Mouse (Mus musculus): ENCODE results near the gene Bloc1s5. TPM values are rescaled to one million over a fixed set of nuclear protein-coding genes. Genes with fewer than 3 reads are reported as not detected.
"Not testable (repeated sequence)": the region's sequence is repeated elsewhere in the genome, so short reads cannot be mapped to it uniquely, and the experiment has no call there.

The Bloc1s5 gene
- polyA plus RNA-seq, 1 experiment from 2014 or later, result 13.9 TPM

DNA sequence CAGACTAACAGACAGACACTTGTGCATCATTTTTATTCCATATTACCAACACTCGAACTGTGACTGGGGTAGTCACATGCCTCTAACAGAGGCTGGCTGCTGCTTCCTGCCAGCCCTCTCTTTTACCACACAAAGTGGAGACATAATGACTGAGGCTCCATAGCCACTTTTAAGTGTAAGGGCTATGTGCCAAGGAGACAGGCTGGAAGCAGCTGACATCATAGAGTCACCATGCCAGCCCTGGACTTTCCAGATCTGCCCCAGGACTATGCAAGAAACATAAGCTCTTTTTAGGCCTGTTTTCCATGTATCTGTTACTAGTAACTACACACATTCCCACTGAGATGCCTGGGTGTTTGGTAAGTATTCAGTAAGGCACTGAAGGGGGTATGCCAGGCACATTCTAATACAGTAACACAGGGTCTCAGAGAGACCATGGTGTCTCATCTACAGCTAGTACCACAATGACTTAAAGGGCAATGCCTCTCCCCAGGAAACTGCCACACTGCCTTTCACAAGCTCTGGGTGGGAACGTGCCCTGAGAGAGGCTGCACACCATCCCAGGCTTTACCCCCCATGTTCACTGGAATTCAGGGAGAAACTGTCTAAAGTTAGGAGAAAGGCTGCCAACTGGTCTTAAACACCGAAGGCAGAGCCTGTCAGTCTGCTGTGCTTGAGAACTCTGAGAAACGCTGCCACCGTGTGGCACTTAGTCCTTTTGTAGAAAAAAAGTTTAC is 9.2 kb downstream of the Bloc1s5 start:
- Histone ChIP-seq H3K27me3 (ENCODE audit: insufficient read depth, low read length) (no peaks in the 10 kb centered on the region), H3K27ac (ENCODE audit: low read depth) (no peak overlapping the region), H3K4me2 (ENCODE audit: low read depth, low read length) (no peak overlapping the region), H3K9ac (replicated peaks) (no peak overlapping the region), H3K36me3 (replicated peaks; ENCODE audit: insufficient read depth, low read length) (peaks cover 10% of the 10 kb centered on the region; the same call in 1 of the 2 replicates), H3K4me3 (ENCODE audit: low read depth, low read length) (no peak overlapping the region), H3K4me1 (ENCODE audit: insufficient read depth) (peaks cover 7% of the 10 kb centered on the region), H3K9me3 (ENCODE audit: low read length) (no peaks in the 10 kb centered on the region)
- ATAC-seq (no peak), DNase-seq (no peak)
- TF ChIP-seq EP300 (IDR thresholded peaks at IDR 0.05; ENCODE audit: low read depth), result no peak
- peak; percentile 52 for TF ChIP-seq CTCF (IDR thresholded peaks at IDR 0.05; ENCODE audit: low read depth)
- 27% methylated on average over 5 of the region's 5 CpGs for WGBS (ENCODE audit: insufficient replicate concordance)

- TF ChIP-seq CTCF (IDR thresholded peaks at IDR 0.05; ENCODE audit: low read depth) (no peak), EP300 (IDR thresholded peaks at IDR 0.05; ENCODE audit: low read depth) (no peak)
- Histone ChIP-seq H3K4me3 (ENCODE audit: low read depth, low read length) (no peak overlapping the region), H3K36me3 (replicated peaks; ENCODE audit: insufficient read depth, low read length) (peaks cover 5% of the 10 kb centered on the region; the same call in 1 of the 2 replicates), H3K9ac (replicated peaks) (no peak overlapping the region), H3K4me1 (ENCODE audit: insufficient read depth) (no peaks in the 10 kb centered on the region), H3K27me3 (ENCODE audit: insufficient read depth, low read length) (no peaks in the 10 kb centered on the region), H3K4me2 (ENCODE audit: low read depth, low read length) (no peak overlapping the region), H3K27ac (ENCODE audit: low read depth) (no peak overlapping the region), H3K9me3 (ENCODE audit: low read length) (no peaks in the 10 kb centered on the region)
- no peak for DNase-seq
- 82% methylated on average over 8 of the region's 8 CpGs for WGBS (ENCODE audit: insufficient replicate concordance)
- no peak for ATAC-seq
Measured at GRCm38 (mm10) chr13:38624292-38624902, 10.5 kb downstream of the Bloc1s5 start.

- WGBS (ENCODE audit: insufficient replicate concordance), result 81% methylated on average over 5 of the region's 5 CpGs
- H3K27ac ChIP-seq (ENCODE audit: low read depth), result no peak overlapping the region
- no peak for ATAC-seq
- H3K4me3 ChIP-seq (ENCODE audit: low read depth, low read length), result no peak overlapping the region
- no peak overlapping the region for H3K4me2 ChIP-seq (ENCODE audit: low read depth, low read length)
- H3K9me3 ChIP-seq (ENCODE audit: low read length), result no peaks in the 10 kb centered on the region
- H3K36me3 ChIP-seq (replicated peaks; ENCODE audit: insufficient read depth, low read length), result peaks cover 7% of the 10 kb centered on the region; the same call in 1 of the 2 replicates
- no peaks in the 10 kb centered on the region for H3K4me1 ChIP-seq (ENCODE audit: insufficient read depth)
- no peaks in the 10 kb centered on the region for H3K27me3 ChIP-seq (ENCODE audit: insufficient read depth, low read length)
- no peak for DNase-seq
- no peak overlapping the region for H3K9ac ChIP-seq (replicated peaks)
- TF ChIP-seq EP300 (IDR thresholded peaks at IDR 0.05; ENCODE audit: low read depth), result no peak
Measured at GRCm38 (mm10) chr13:38623296-38623695, 11.6 kb downstream of the Bloc1s5 start.

DNA sequence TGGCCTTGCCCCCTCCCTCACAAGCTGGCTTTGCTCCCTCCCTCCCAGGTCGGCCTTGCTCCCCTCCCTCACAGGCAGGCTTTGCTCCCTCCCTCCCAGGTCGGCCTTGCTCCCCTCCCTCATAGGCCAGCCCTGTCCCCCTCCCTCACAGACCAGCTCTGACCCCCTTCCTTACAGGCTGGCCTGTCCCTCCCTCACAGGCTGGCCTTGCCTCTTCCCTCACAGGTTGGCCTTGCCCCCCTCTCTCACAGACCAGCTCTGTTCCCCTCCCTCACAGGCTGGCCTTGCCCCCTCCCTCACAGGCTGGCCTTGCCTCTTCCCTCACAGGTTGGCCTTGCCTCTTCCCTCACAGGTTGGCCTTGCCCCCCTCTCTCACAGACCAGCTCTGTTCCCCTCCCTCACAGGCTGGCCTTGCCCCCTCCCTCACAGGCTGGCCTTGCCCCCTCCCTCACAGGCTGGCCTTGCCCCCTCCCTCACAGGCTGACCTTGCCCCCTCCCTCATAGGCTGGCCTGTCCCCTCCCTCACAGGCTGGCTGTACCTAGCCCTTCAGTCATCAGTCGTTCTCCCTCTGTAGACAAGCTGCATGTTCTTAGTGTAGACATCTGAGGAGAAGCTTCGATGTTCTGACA is 16.8 kb downstream of the Bloc1s5 start:
- H3K27ac ChIP-seq (ENCODE audit: low read depth); DNase-seq; H3K27me3 ChIP-seq (ENCODE audit: insufficient read depth, low read length); H3K36me3 ChIP-seq (replicated peaks; ENCODE audit: insufficient read depth, low read length); ATAC-seq; H3K4me2 ChIP-seq (ENCODE audit: low read depth, low read length); H3K9ac ChIP-seq (replicated peaks); H3K9me3 ChIP-seq (ENCODE audit: low read length); H3K4me3 ChIP-seq (ENCODE audit: low read depth, low read length): not testable (repeated sequence)
- WGBS (ENCODE audit: insufficient replicate concordance), result 55% methylated on average over 4 of the region's 4 CpGs
- H3K4me1 ChIP-seq (ENCODE audit: insufficient read depth), result peaks cover 17% of the 10 kb centered on the region

GRCm38 (mm10) chr13:38616887-38617286 is 18.0 kb downstream of the Bloc1s5 start:
- ATAC-seq (no peak), DNase-seq (no peak)
- no peaks in the 10 kb centered on the region for H3K9me3 ChIP-seq (ENCODE audit: low read length)
- H3K27me3 ChIP-seq (ENCODE audit: insufficient read depth, low read length), result no peaks in the 10 kb centered on the region
- 65% methylated on average over 4 of the region's 4 CpGs for WGBS (ENCODE audit: insufficient replicate concordance)
- no peak overlapping the region for H3K4me3 ChIP-seq (ENCODE audit: low read depth, low read length)
- H3K4me1 ChIP-seq (ENCODE audit: insufficient read depth), result peaks cover 17% of the 10 kb centered on the region
- TF ChIP-seq CTCF (IDR thresholded peaks at IDR 0.05; ENCODE audit: low read depth) (no peak), EP300 (IDR thresholded peaks at IDR 0.05; ENCODE audit: low read depth) (no peak)
- H3K9ac ChIP-seq (replicated peaks), result no peak overlapping the region
- no peak overlapping the region for H3K4me2 ChIP-seq (ENCODE audit: low read depth, low read length)
- peaks cover 8% of the 10 kb centered on the region for H3K36me3 ChIP-seq (replicated peaks; ENCODE audit: insufficient read depth, low read length)
- peak overlapping the region; percentile 24; the same call in 1 of the 2 replicates for H3K27ac ChIP-seq (ENCODE audit: low read depth)

DNA sequence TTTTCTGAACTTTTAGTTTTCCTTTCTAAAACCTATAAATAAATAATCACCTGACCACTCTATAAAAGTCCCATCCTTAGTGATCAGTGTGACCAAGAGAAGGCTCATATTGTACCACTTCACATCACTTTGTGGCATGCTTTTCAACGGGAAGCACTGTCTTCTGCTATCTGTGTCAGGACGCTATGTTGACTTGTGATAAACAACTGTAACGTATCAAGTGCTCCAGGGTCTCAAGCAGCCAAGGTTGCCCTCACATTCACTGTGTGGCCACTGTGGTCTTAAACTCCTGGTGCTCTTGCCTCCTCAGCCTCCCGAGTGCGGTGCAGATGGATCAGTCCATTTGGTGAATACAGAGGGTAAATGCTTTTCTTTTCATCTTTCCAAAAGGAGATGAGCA is 19.3 kb downstream of the Bloc1s5 start:
- Histone ChIP-seq H3K4me3 (ENCODE audit: low read depth, low read length) (no peak overlapping the region), H3K27ac (ENCODE audit: low read depth) (no peak overlapping the region), H3K9ac (replicated peaks) (no peak overlapping the region), H3K27me3 (ENCODE audit: insufficient read depth, low read length) (no peaks in the 10 kb centered on the region), H3K36me3 (replicated peaks; ENCODE audit: insufficient read depth, low read length) (peaks cover 8% of the 10 kb centered on the region), H3K9me3 (ENCODE audit: low read length) (no peaks in the 10 kb centered on the region), H3K4me1 (ENCODE audit: insufficient read depth) (peaks cover 17% of the 10 kb centered on the region), H3K4me2 (ENCODE audit: low read depth, low read length) (no peak overlapping the region)
- ATAC-seq, result no peak
- no peak for DNase-seq
- peak; percentile 77 for TF ChIP-seq EP300 (IDR thresholded peaks at IDR 0.05; ENCODE audit: low read depth)
- no peak for TF ChIP-seq CTCF (IDR thresholded peaks at IDR 0.05; ENCODE audit: low read depth)
- 45% methylated on average over 5 of the region's 5 CpGs for WGBS (ENCODE audit: insufficient replicate concordance)

Data from liver, postnatal 0 days (tissue).